Mouse (Mus musculus) adrenal gland, postnatal 14 days (tissue): ENCODE data around the gene Zfp781. TPM values are rescaled to one million over a fixed set of nuclear protein-coding genes. Genes with fewer than 3 reads are reported as not detected.
"Not testable (repeated sequence)": the region's sequence is repeated elsewhere in the genome, so short reads cannot be mapped to it uniquely, and the experiment has no call there.

Experiments used
- DNase-seq: peaks from one replicate; pipeline ENCODE4 v3.0.0; 2021; ENCODE audit warnings: mixed read lengths
- long read RNA-seq, 2 experiments: library from polyadenylated mRNA; stranded (forward); transcript quantifications; one replicate each; pipeline ENCODE4 v2.0.0; 2021
- total RNA-seq: library from RNA; stranded (reverse); gene quantifications from 2 replicates; pipeline ENCODE4 v1.2.3, GENCODE M21; 2021

The Zfp781 gene
- 0.85 and 1.7 TPM in 2 replicates for total RNA-seq
- long read RNA-seq, experiment 1, result 0 reads
- long read RNA-seq, experiment 2, partial matches to known transcripts, result 0 of 1 reads
- long read RNA-seq, experiment 2, other reads (novel, unspliced or antisense), result 1 of 1 reads

- not testable (repeated sequence) for DNase-seq
These were observed at the start of gene Zfp781 for GRCm38 (mm10) chr10:81929842-81930743. Gene Zfp781 (minus strand): TSS chr10:81930480.

DNA sequence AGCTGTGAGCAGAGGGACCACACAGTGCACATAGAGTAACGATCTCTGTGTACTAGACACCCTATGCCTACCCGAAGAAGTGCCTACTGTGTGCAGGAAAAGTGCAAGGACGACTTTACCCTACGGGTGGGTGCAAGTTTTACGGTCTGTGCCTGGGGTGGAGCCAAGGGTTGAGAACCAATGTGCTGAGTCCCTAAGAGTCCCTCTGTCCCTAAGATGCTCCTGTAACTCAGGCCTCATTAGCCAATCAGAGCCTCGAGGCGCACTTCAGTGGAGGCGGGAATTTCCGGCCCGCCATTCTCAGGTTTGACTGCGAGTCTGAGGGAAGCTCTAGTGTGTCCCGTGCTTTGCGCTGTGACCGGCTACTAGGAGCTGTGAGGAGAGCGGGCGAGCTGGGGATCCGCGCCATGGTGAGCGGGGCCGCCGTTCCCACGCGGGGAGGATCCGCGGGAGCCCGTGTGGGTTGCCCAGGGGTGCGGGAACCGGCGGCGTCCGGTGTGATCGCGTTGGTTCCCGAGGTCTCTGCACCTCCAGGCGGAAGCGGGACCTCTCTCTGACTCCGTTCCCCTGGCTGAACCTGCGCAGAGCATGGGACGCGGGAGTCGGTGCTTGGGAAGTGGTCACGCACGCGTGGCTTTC lies 48.2 kb upstream of the Zfp781 start:
- not testable (repeated sequence) for DNase-seq

DNA sequence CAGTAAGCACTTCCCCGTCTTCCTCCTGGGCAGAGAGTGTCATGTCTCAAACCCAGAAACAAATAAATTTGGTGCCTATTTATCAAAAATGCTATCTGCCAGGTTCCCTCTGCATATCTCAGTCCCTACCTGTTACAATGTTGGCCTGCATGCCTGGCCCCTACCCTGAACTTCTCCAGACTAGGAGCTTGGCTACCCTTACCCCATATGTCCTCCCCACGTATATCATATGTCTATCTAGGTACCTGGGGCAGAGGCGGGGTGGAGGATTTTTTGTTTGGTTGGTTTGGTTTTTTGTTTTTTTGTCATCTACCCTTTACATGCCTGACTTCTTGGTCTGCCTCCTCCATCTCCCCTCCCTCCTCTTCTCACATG lies 451 bp upstream of the Zfp781 start:
- DNase-seq, result not testable (repeated sequence)

GRCm38 (mm10) chr10:81863409-81864407 lies 66.6 kb downstream of the Zfp781 start, which contains the start of gene Gm32687:
Gene Gm32687 (plus strand): TSS chr10:81863934.
- peak; percentile 3 for DNase-seq

Other genes starting within 250 kb of the Zfp781 start
- 6.0 and 8.7 TPM in 2 replicates for gene Zfp433, start 225.7 kb downstream of the Zfp781 start, total RNA-seq
- 2.1 and 3.6 TPM in 2 replicates for gene Gm3055, start 159.3 kb downstream of the Zfp781 start, total RNA-seq
- gene Gm4767, start 118.3 kb downstream of the Zfp781 start, total RNA-seq, result 1.8 and 2.1 TPM in 2 replicates
- gene Gm32687, start 66.5 kb downstream of the Zfp781 start, total RNA-seq, result 1.4 and 2.0 TPM in 2 replicates
- 6.9 and 8.0 TPM in 2 replicates for gene Zfp873, start 117.6 kb upstream of the Zfp781 start, total RNA-seq
- 2.9 and 5.3 TPM in 2 replicates for gene BC024063, start 152.9 kb upstream of the Zfp781 start, total RNA-seq
- 3.7 and 4.1 TPM in 2 replicates for gene AU041133, start 197.5 kb upstream of the Zfp781 start, total RNA-seq